Mouse (Mus musculus): ENCODE data around the gene Paqr4. TPM values are rescaled to one million over a fixed set of nuclear protein-coding genes. Genes with fewer than 3 reads are reported as not detected.

Paqr4 gene
- total RNA-seq, 1 experiment from 2014 or later = 0.70 TPM

GRCm38 (mm10) chr17:23737493-23738445 is 2.9 kb downstream of the Paqr4 start:
- ATAC-seq (ENCODE audit: extremely low read depth, insufficient number of reproducible peaks, low FRiP score, poor library complexity, severe bottlenecking) = no peak

GRCm38 (mm10) chr17:23734341-23734740 is 6.3 kb downstream of the Paqr4 start:
- no peak for ATAC-seq (ENCODE audit: extremely low read depth, insufficient number of reproducible peaks, low FRiP score, poor library complexity, severe bottlenecking)

GRCm38 (mm10) chr17:23730441-23730840 is 10.2 kb downstream of the Paqr4 start:
- ATAC-seq (ENCODE audit: extremely low read depth, insufficient number of reproducible peaks, low FRiP score, poor library complexity, severe bottlenecking) = no peak

- ATAC-seq (ENCODE audit: extremely low read depth, insufficient number of reproducible peaks, low FRiP score, poor library complexity, severe bottlenecking) = no peak
These were observed 13.9 kb downstream of the Paqr4 start for GRCm38 (mm10) chr17:23726758-23727142.

- ATAC-seq (ENCODE audit: extremely low read depth, insufficient number of reproducible peaks, low FRiP score, poor library complexity, severe bottlenecking) = peak; percentile 85
These were observed 14.5 kb downstream of the Paqr4 start, which contains the start of gene Pkmyt1 for GRCm38 (mm10) chr17:23725999-23726757. Gene Pkmyt1 (plus strand): TSS chr17:23726336.

GRCm38 (mm10) chr17:23725477-23725876 is 15.2 kb downstream of the Paqr4 start:
- ATAC-seq (ENCODE audit: extremely low read depth, insufficient number of reproducible peaks, low FRiP score, poor library complexity, severe bottlenecking) = no peak

- no peak for ATAC-seq (ENCODE audit: extremely low read depth, insufficient number of reproducible peaks, low FRiP score, poor library complexity, severe bottlenecking)
These were observed 18.1 kb downstream of the Paqr4 start, which contains the start of gene 1520401A03Rik for GRCm38 (mm10) chr17:23722376-23723125. Gene 1520401A03Rik (minus strand): TSS chr17:23722783.

GRCm38 (mm10) chr17:23721886-23722285 is 18.8 kb downstream of the Paqr4 start:
- no peak for ATAC-seq (ENCODE audit: extremely low read depth, insufficient number of reproducible peaks, low FRiP score, poor library complexity, severe bottlenecking)

- ATAC-seq (ENCODE audit: extremely low read depth, insufficient number of reproducible peaks, low FRiP score, poor library complexity, severe bottlenecking) = no peak
These were observed 21.2 kb downstream of the Paqr4 start for GRCm38 (mm10) chr17:23719455-23719854.

- ATAC-seq (ENCODE audit: extremely low read depth, insufficient number of reproducible peaks, low FRiP score, poor library complexity, severe bottlenecking) = no peak
These were observed 23.7 kb downstream of the Paqr4 start for GRCm38 (mm10) chr17:23717003-23717402.

GRCm38 (mm10) chr17:23706212-23706611 is 34.5 kb downstream of the Paqr4 start:
- peak; percentile 75 for ATAC-seq (ENCODE audit: extremely low read depth, insufficient number of reproducible peaks, low FRiP score, poor library complexity, severe bottlenecking)

- no peak for ATAC-seq (ENCODE audit: extremely low read depth, insufficient number of reproducible peaks, low FRiP score, poor library complexity, severe bottlenecking)
These were observed 35.1 kb downstream of the Paqr4 start for GRCm38 (mm10) chr17:23705525-23706104.

- no peak for ATAC-seq (ENCODE audit: extremely low read depth, insufficient number of reproducible peaks, low FRiP score, poor library complexity, severe bottlenecking)
These were observed 35.9 kb downstream of the Paqr4 start for GRCm38 (mm10) chr17:23704741-23705140.

- ATAC-seq (ENCODE audit: extremely low read depth, insufficient number of reproducible peaks, low FRiP score, poor library complexity, severe bottlenecking) = no peak
These were observed 37.4 kb downstream of the Paqr4 start for GRCm38 (mm10) chr17:23703301-23703700.

- peak; percentile 87 for ATAC-seq (ENCODE audit: extremely low read depth, insufficient number of reproducible peaks, low FRiP score, poor library complexity, severe bottlenecking)
These were observed 40.6 kb downstream of the Paqr4 start for GRCm38 (mm10) chr17:23700079-23700478.

GRCm38 (mm10) chr17:23699131-23700077 is 41.3 kb downstream of the Paqr4 start:
- no peak for ATAC-seq (ENCODE audit: extremely low read depth, insufficient number of reproducible peaks, low FRiP score, poor library complexity, severe bottlenecking)

- ATAC-seq (ENCODE audit: extremely low read depth, insufficient number of reproducible peaks, low FRiP score, poor library complexity, severe bottlenecking) = no peak
These were observed 44.9 kb downstream of the Paqr4 start for GRCm38 (mm10) chr17:23695801-23696200.

- ATAC-seq (ENCODE audit: extremely low read depth, insufficient number of reproducible peaks, low FRiP score, poor library complexity, severe bottlenecking) = no peak
These were observed 46.2 kb downstream of the Paqr4 start for GRCm38 (mm10) chr17:23694491-23694890.

Data from neutrophil, adult 5-6 weeks (primary cell).